Mouse (Mus musculus): ENCODE measurements around the gene Sugt1. TPM values are rescaled to one million over a fixed set of nuclear protein-coding genes. Genes with fewer than 3 reads are reported as not detected.

Sugt1 gene
- total and polyA plus RNA-seq, 3 experiments: 135 to 616 (median 175) TPM

DNA sequence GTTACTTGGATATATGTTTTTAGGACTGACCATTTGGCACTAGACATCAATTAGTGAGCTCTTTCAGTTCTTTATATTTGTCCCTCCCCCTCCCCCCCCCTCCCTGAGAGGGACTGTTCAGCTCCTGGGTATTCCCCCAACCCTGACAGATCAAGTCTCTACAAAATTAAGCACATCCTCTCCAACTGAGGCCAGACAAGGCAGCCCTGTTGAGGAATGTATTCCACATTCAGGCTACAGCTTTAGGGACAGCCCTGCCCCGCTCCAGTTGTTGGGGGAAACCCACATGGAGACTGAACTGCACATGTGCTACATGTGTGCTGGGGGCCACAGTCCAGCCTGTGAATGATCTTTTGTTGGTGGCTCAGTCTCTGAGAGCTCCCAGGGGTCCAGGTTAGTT is 34.6 kb upstream of the Sugt1 start:
- peaks cover 0 to 13% of the 10 kb centered on the region in 2 experiments; a peak in 2 of 4 replicates for H3K36me3 ChIP-seq (ENCODE audit: control insufficient read depth in 1 of 2, insufficient read depth in 2 of 2, low read length in 2 of 2)

DNA sequence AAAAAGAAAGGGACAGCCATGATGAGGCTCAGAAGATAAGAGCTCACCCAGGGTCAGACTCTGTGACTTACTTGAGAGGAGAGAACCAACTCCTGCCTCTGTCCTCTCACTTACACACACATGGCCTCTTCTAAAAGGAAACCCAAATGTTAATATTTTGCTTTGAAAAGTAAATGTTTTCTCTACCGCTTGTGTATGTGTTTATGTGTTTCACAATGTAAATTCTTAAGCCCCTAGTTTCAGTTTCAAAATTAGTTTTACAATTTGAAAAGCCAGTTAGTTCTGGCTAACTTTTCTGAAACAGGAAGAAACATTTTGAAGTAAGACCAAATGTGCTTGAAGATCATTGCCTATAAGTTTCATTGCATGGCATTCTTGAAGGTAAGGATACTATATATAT is 29.7 kb upstream of the Sugt1 start:
- no peaks in the 10 kb centered on the region for H3K9me3 ChIP-seq (replicated peaks; ENCODE audit: insufficient read depth, low read length)
- no peak overlapping the region for H3K27ac ChIP-seq (ENCODE audit: control insufficient read depth, low read depth, low read length)
- peaks cover 0 to 2% of the 10 kb centered on the region in 2 experiments; a peak in 2 of 4 replicates for H3K4me1 ChIP-seq (ENCODE audit: control insufficient read depth in 1 of 2, insufficient read depth in 2 of 2, low read length in 2 of 2)
- H3K27me3 ChIP-seq (ENCODE audit: control insufficient read depth in 1 of 2, insufficient read depth in 2 of 2, low read length in 2 of 2): no peaks in the 10 kb centered on the region
- peaks cover 28% of the 10 kb centered on the region for H3K79me2 ChIP-seq (ENCODE audit: control insufficient read depth, insufficient read depth, low read length, poor library complexity)
- H3K36me3 ChIP-seq (ENCODE audit: control insufficient read depth in 1 of 2, insufficient read depth in 2 of 2, low read length in 2 of 2): peaks cover 2% of the 10 kb centered on the region in 2 experiments; a peak in 2 of 4 replicates
- no peak overlapping the region for H3K4me3 ChIP-seq (ENCODE audit: control insufficient read depth in 1 of 2, insufficient read depth in 1 of 2, low read depth in 2 of 2, low read length in 2 of 2)
- no peak overlapping the region for H3K9ac ChIP-seq (ENCODE audit: control insufficient read depth, low read depth, low read length, poor library complexity, severe bottlenecking)
- no peak for TF ChIP-seq ETS1 (IDR thresholded peaks at IDR 0.05; ENCODE audit: low read depth, low read length)
- no peak for TF ChIP-seq POLR2A (IDR thresholded peaks at IDR 0.05; ENCODE audit: control insufficient read depth in 1 of 2, insufficient read depth in 1 of 2, low read depth in 1 of 2, low read length in 2 of 2, poor library complexity in 1 of 2)
- no peak for TF ChIP-seq POLR2AphosphoS2 (IDR thresholded peaks at IDR 0.05; ENCODE audit: low read length)
- TF ChIP-seq ZKSCAN1 (IDR thresholded peaks at IDR 0.05; ENCODE audit: low read depth, low read length): no peak
- no peak for TF ChIP-seq JUND (IDR thresholded peaks at IDR 0.05; ENCODE audit: low read depth, low read length)
- DNase-seq (ENCODE audit: low read depth, low spot score): no peak

More for the DNA sequence above, 34.6 kb upstream of the Sugt1 start:
- peaks cover 12 to 15% of the 10 kb centered on the region in 2 experiments for H3K4me1 ChIP-seq (ENCODE audit: control insufficient read depth in 1 of 2, insufficient read depth in 2 of 2, low read length in 2 of 2)
- no peak overlapping the region for H3K9ac ChIP-seq (ENCODE audit: control insufficient read depth, low read depth, low read length, poor library complexity, severe bottlenecking)
- no peaks in the 10 kb centered on the region for H3K27me3 ChIP-seq (ENCODE audit: control insufficient read depth in 1 of 2, insufficient read depth in 2 of 2, low read length in 2 of 2)
- H3K4me3 ChIP-seq (ENCODE audit: control insufficient read depth in 1 of 2, insufficient read depth in 1 of 2, low read depth in 2 of 2, low read length in 2 of 2): no peak overlapping the region
- peaks cover 42% of the 10 kb centered on the region for H3K79me2 ChIP-seq (ENCODE audit: control insufficient read depth, insufficient read depth, low read length, poor library complexity)
- no peak for TF ChIP-seq MAZ (IDR thresholded peaks at IDR 0.05; ENCODE audit: low read depth, low read length)
- no peak for TF ChIP-seq UBTF (IDR thresholded peaks at IDR 0.05; ENCODE audit: borderline replicate concordance, insufficient read depth, low read depth, low read length)
- TF ChIP-seq JUND (IDR thresholded peaks at IDR 0.05; ENCODE audit: low read depth, low read length): no peak
- no peak for TF ChIP-seq RAD21 (IDR thresholded peaks at IDR 0.05; ENCODE audit: low read depth, low read length)
- TF ChIP-seq MAFK (IDR thresholded peaks at IDR 0.05; ENCODE audit: borderline replicate concordance, low read depth, low read length): no peak
- no peak for TF ChIP-seq TAL1 (IDR thresholded peaks at IDR 0.05; ENCODE audit: low read length)
- no peak for TF ChIP-seq TCF12 (IDR thresholded peaks at IDR 0.05; ENCODE audit: low read depth, low read length)
- TF ChIP-seq ZKSCAN1 (IDR thresholded peaks at IDR 0.05; ENCODE audit: low read depth, low read length): no peak
- DNase-seq (ENCODE audit: low read depth, low spot score): no peak
- no peaks in the 10 kb centered on the region for H3K9me3 ChIP-seq (replicated peaks; ENCODE audit: insufficient read depth, low read length)
- no peak overlapping the region for H3K27ac ChIP-seq (ENCODE audit: control insufficient read depth, low read depth, low read length)

DNA sequence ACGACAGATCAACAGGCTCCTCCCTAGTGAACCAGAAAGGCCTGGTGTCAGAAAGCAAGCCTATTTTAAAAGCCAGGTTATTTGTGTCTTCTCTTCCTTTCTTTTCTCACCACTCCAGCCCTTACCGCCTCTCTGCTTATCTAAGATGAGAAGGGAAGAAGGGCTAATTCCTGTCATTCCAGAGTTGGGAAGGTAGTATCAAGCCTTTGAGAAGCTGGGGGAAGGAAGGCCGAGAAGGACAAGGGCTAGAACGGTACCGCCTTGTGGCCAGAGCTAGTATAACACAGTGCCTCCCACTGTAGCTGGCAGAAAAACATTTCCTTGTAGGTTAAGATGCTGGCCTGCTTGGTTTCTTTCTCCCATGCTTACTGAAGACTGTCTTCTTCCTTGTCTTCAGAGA is 24.7 kb upstream of the Sugt1 start:
- Histone ChIP-seq H3K9me3 (replicated peaks; ENCODE audit: insufficient read depth, low read length) (no peaks in the 10 kb centered on the region), H3K36me3 (ENCODE audit: control insufficient read depth in 1 of 2, insufficient read depth in 2 of 2, low read length in 2 of 2) (peaks cover 2 to 14% of the 10 kb centered on the region in 2 experiments; a peak in 2 of 4 replicates), H3K27me3 (ENCODE audit: control insufficient read depth in 1 of 2, insufficient read depth in 2 of 2, low read length in 2 of 2) (no peaks in the 10 kb centered on the region), H3K4me3 (ENCODE audit: control insufficient read depth in 1 of 2, insufficient read depth in 1 of 2, low read depth in 2 of 2, low read length in 2 of 2) (no peak overlapping the region), H3K27ac (ENCODE audit: control insufficient read depth, low read depth, low read length) (no peak overlapping the region), H3K4me1 (ENCODE audit: control insufficient read depth in 1 of 2, insufficient read depth in 2 of 2, low read length in 2 of 2) (no peaks in the 10 kb centered on the region), H3K9ac (ENCODE audit: control insufficient read depth, low read depth, low read length, poor library complexity, severe bottlenecking) (no peak overlapping the region), H3K79me2 (ENCODE audit: control insufficient read depth, insufficient read depth, low read length, poor library complexity) (no peaks in the 10 kb centered on the region; the same call in 1 of the 2 replicates)
- DNase-seq (ENCODE audit: low read depth, low spot score): peak; percentile 61
- TF ChIP-seq CHD2 (IDR thresholded peaks at IDR 0.05; ENCODE audit: low read length) (no peak), RCOR1 (IDR thresholded peaks at IDR 0.05; ENCODE audit: low read depth, low read length) (no peak), SMC3 (IDR thresholded peaks at IDR 0.05; ENCODE audit: low read depth, low read length) (peak; percentile 73), CTCF (IDR thresholded peaks at IDR 0.05 in 2 of 3, conservative IDR thresholded peaks at IDR 0.05 in 1 of 3; ENCODE audit: control insufficient read depth in 1 of 3, insufficient read depth in 1 of 3, low read depth in 2 of 3, low read length in 3 of 3, poor library complexity in 1 of 3, severe bottlenecking in 1 of 3) (peak; percentile 60 to 69 (median 63)), GATA1 (IDR thresholded peaks at IDR 0.05; ENCODE audit: low read depth, low read length) (no peak), ZC3H11A (IDR thresholded peaks at IDR 0.05; ENCODE audit: low read depth, low read length) (0 out of 2 replicates have a peak, but pooled peaks have one; percentile 23), RAD21 (IDR thresholded peaks at IDR 0.05; ENCODE audit: low read depth, low read length) (peak; percentile 39)

Measured in MEL (cell line).